Mouse (Mus musculus): ENCODE data around the gene Mob3c. TPM values are rescaled to one million over a fixed set of nuclear protein-coding genes. Genes with fewer than 3 reads are reported as not detected.

The Mob3c gene
- polyA plus RNA-seq, 1 experiment from 2014 or later: 15.7 TPM

DNA sequence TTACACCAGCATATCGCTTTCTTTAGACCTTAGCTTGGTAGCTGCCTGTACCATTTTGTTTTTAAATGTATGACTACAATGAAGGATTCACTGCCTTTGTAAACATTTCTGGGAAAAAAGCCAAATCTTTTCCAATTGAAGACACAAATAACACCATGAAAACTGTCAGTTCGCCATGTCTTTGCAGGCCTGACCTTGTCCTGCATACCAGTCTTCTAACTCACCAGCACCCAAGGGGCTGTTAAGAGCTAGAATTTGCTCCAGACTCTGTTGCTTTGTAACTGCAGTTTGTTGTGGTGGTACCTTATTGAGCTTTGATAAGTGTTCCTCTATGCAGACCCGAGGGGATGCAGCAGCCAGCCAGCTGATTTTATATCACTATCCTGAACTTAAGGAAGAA is 27.9 kb upstream of the Mob3c start:
- H3K27ac ChIP-seq (ENCODE audit: low read length): no peak overlapping the region
- peaks cover 6% of the 10 kb centered on the region; the same call in 1 of the 2 replicates for H3K36me3 ChIP-seq (ENCODE audit: control insufficient read depth, insufficient read depth, low read length)
- H3K4me2 ChIP-seq (ENCODE audit: low read depth, low read length): no peak overlapping the region
- no peak overlapping the region for H3K9ac ChIP-seq (ENCODE audit: low read depth, low read length)
- no peak overlapping the region for H3K4me3 ChIP-seq (ENCODE audit: low read length)
- WGBS: 75% methylated on average over 3 of the region's 3 CpGs
- no peaks in the 10 kb centered on the region for H3K9me3 ChIP-seq (ENCODE audit: control insufficient read depth, low read length)
- H3K4me1 ChIP-seq (ENCODE audit: control insufficient read depth, insufficient read depth, low read length): peaks cover 3% of the 10 kb centered on the region; the same call in 1 of the 2 replicates
- ATAC-seq: no peak
- H3K27me3 ChIP-seq (replicated peaks; ENCODE audit: control insufficient read depth, insufficient read depth, low read length): no peaks in the 10 kb centered on the region

DNA sequence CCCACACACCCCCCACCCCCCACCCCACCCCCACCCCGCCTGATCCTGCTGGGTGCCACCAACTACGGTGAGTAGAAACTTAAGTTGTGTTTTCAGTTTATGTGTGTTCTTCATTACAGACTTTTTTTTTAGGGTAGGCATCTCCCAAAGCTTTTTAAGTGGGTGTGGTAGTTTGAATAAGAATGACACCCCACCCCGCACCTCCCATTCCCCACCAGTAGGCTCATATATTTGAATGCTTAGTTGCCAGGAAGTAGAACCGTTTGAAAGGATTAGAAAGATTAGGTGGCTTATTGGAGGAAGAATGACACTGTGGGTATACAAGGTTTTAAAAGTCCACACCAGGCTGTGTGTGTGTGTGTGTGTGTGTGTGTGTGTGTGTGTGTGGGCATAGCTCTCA is 15.6 kb upstream of the Mob3c start:
- no peak for ATAC-seq
- H3K27ac ChIP-seq (ENCODE audit: low read length): no peak overlapping the region
- H3K4me3 ChIP-seq (ENCODE audit: low read length): no peak overlapping the region
- no peak overlapping the region for H3K9ac ChIP-seq (ENCODE audit: low read depth, low read length)
- no peaks in the 10 kb centered on the region for H3K27me3 ChIP-seq (replicated peaks; ENCODE audit: control insufficient read depth, insufficient read depth, low read length)
- no peaks in the 10 kb centered on the region for H3K9me3 ChIP-seq (ENCODE audit: control insufficient read depth, low read length)
- H3K36me3 ChIP-seq (ENCODE audit: control insufficient read depth, insufficient read depth, low read length): no peaks in the 10 kb centered on the region
- H3K4me2 ChIP-seq (ENCODE audit: low read depth, low read length): no peak overlapping the region
- WGBS: 84% methylated on average over 4 of the region's 4 CpGs
- no peaks in the 10 kb centered on the region for H3K4me1 ChIP-seq (ENCODE audit: control insufficient read depth, insufficient read depth, low read length)

GRCm38 (mm10) chr4:115815606-115816005 is 12.3 kb upstream of the Mob3c start:
- no peak for ATAC-seq
- Histone ChIP-seq H3K27me3 (replicated peaks; ENCODE audit: control insufficient read depth, insufficient read depth, low read length) (no peaks in the 10 kb centered on the region), H3K27ac (ENCODE audit: low read length) (no peak overlapping the region), H3K36me3 (ENCODE audit: control insufficient read depth, insufficient read depth, low read length) (no peaks in the 10 kb centered on the region), H3K4me3 (ENCODE audit: low read length) (no peak overlapping the region), H3K4me2 (ENCODE audit: low read depth, low read length) (no peak overlapping the region), H3K9me3 (ENCODE audit: control insufficient read depth, low read length) (no peaks in the 10 kb centered on the region), H3K9ac (ENCODE audit: low read depth, low read length) (no peak overlapping the region), H3K4me1 (ENCODE audit: control insufficient read depth, insufficient read depth, low read length) (no peaks in the 10 kb centered on the region)
- 89% methylated on average over 5 of the region's 5 CpGs for WGBS

GRCm38 (mm10) chr4:115820199-115820598 is 7.7 kb upstream of the Mob3c start:
- H3K4me1 ChIP-seq (ENCODE audit: control insufficient read depth, insufficient read depth, low read length): 0 out of 2 replicates have a peak, but pooled peaks cover 5% of the 10 kb centered on the region
- ATAC-seq: no peak
- H3K9ac ChIP-seq (ENCODE audit: low read depth, low read length): no peak overlapping the region
- H3K27me3 ChIP-seq (replicated peaks; ENCODE audit: control insufficient read depth, insufficient read depth, low read length): no peaks in the 10 kb centered on the region
- H3K36me3 ChIP-seq (ENCODE audit: control insufficient read depth, insufficient read depth, low read length): no peaks in the 10 kb centered on the region
- no peaks in the 10 kb centered on the region for H3K9me3 ChIP-seq (ENCODE audit: control insufficient read depth, low read length)
- 66% methylated on average over 3 of the region's 3 CpGs for WGBS
- no peak overlapping the region for H3K4me2 ChIP-seq (ENCODE audit: low read depth, low read length)
- H3K27ac ChIP-seq (ENCODE audit: low read length): no peak overlapping the region
- no peak overlapping the region for H3K4me3 ChIP-seq (ENCODE audit: low read length)

GRCm38 (mm10) chr4:115820944-115821343 is 6.9 kb upstream of the Mob3c start:
- Histone ChIP-seq H3K36me3 (ENCODE audit: control insufficient read depth, insufficient read depth, low read length) (no peaks in the 10 kb centered on the region), H3K9me3 (ENCODE audit: control insufficient read depth, low read length) (no peaks in the 10 kb centered on the region)

DNA sequence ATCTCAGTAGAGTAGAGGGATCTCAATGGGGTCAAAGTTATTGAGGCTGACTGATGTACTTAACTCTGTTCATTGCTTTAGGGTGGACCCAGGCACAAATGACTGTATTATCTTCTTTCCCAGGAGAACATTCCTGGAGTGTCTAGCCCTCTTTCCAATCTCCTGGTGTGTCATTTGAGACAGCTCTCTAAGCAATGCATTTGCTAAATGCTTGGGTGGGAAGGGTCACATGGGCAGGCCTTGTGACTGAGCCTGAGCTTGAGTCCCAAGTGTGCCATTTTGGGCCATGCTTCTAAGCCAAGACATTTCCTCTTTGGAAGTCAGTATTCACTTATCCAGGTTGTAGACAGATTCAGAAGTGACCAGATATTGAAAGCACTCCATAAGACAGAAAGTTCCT is 6.5 kb upstream of the Mob3c start:
- ATAC-seq: peak; percentile 5; the same call in 1 of the 2 replicates
- H3K4me1 ChIP-seq (ENCODE audit: control insufficient read depth, insufficient read depth, low read length): 0 out of 2 replicates have a peak, but pooled peaks cover 5% of the 10 kb centered on the region
- no peak overlapping the region for H3K4me3 ChIP-seq (ENCODE audit: low read length)
- H3K27ac ChIP-seq (ENCODE audit: low read length): no peak overlapping the region
- H3K9ac ChIP-seq (ENCODE audit: low read depth, low read length): no peak overlapping the region
- no peaks in the 10 kb centered on the region for H3K27me3 ChIP-seq (replicated peaks; ENCODE audit: control insufficient read depth, insufficient read depth, low read length)
- H3K4me2 ChIP-seq (ENCODE audit: low read depth, low read length): no peak overlapping the region
- H3K9me3 ChIP-seq (ENCODE audit: control insufficient read depth, low read length): no peaks in the 10 kb centered on the region
- no peaks in the 10 kb centered on the region for H3K36me3 ChIP-seq (ENCODE audit: control insufficient read depth, insufficient read depth, low read length)

More at GRCm38 (mm10) chr4:115820944-115821343, 6.9 kb upstream of the Mob3c start:
- Histone ChIP-seq H3K4me3 (ENCODE audit: low read length) (no peak overlapping the region), H3K9ac (ENCODE audit: low read depth, low read length) (no peak overlapping the region), H3K27ac (ENCODE audit: low read length) (no peak overlapping the region), H3K4me2 (ENCODE audit: low read depth, low read length) (no peak overlapping the region), H3K4me1 (ENCODE audit: control insufficient read depth, insufficient read depth, low read length) (0 out of 2 replicates have a peak, but pooled peaks cover 5% of the 10 kb centered on the region), H3K27me3 (replicated peaks; ENCODE audit: control insufficient read depth, insufficient read depth, low read length) (no peaks in the 10 kb centered on the region)
- WGBS: 64% methylated on average over 3 of the region's 3 CpGs
- no peak for ATAC-seq

- Histone ChIP-seq H3K4me2 (ENCODE audit: low read depth, low read length) (no peak overlapping the region), H3K27ac (ENCODE audit: low read length) (no peak overlapping the region), H3K36me3 (ENCODE audit: control insufficient read depth, insufficient read depth, low read length) (no peaks in the 10 kb centered on the region), H3K4me1 (ENCODE audit: control insufficient read depth, insufficient read depth, low read length) (0 out of 2 replicates have a peak, but pooled peaks cover 5% of the 10 kb centered on the region), H3K4me3 (ENCODE audit: low read length) (no peak overlapping the region), H3K9me3 (ENCODE audit: control insufficient read depth, low read length) (no peaks in the 10 kb centered on the region), H3K27me3 (replicated peaks; ENCODE audit: control insufficient read depth, insufficient read depth, low read length) (no peaks in the 10 kb centered on the region), H3K9ac (ENCODE audit: low read depth, low read length) (no peak overlapping the region)
- WGBS: 67% methylated on average over 3 of the region's 3 CpGs
- peak; percentile 38 for ATAC-seq
These were observed 6.0 kb upstream of the Mob3c start for GRCm38 (mm10) chr4:115821928-115822327.

- H3K27me3 ChIP-seq (replicated peaks; ENCODE audit: control insufficient read depth, insufficient read depth, low read length): no peaks in the 10 kb centered on the region
- no peak overlapping the region for H3K27ac ChIP-seq (ENCODE audit: low read length)
- H3K4me2 ChIP-seq (ENCODE audit: low read depth, low read length): no peak overlapping the region
- no peaks in the 10 kb centered on the region for H3K36me3 ChIP-seq (ENCODE audit: control insufficient read depth, insufficient read depth, low read length)
- no peak overlapping the region for H3K4me3 ChIP-seq (ENCODE audit: low read length)
- no peak overlapping the region for H3K9ac ChIP-seq (ENCODE audit: low read depth, low read length)
- H3K9me3 ChIP-seq (ENCODE audit: control insufficient read depth, low read length): no peaks in the 10 kb centered on the region
- 74% methylated on average over 2 of the region's 2 CpGs for WGBS
- no peak for ATAC-seq
- H3K4me1 ChIP-seq (ENCODE audit: control insufficient read depth, insufficient read depth, low read length): peaks cover 17% of the 10 kb centered on the region
These were observed 3.7 kb upstream of the Mob3c start for GRCm38 (mm10) chr4:115824178-115824577.

DNA sequence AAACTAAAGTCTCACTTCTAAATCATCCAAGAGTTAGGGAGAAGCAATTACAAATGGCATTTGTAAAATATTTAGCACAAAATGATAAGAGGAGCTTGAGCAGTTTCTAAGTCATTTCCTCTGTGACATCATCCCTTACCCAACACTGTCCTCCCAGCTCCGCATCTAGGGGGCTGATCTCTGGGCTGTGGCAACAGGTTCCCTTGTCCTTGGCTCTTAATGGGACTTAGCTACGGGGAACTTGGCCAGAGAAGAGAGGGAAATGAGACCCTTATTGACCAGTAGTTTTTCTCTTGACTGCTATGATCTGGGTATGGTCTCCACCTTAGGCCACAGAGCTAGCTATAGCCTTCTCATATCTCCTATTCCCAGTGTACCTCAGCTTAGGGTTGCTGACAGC is 2.6 kb upstream of the Mob3c start:
- Histone ChIP-seq H3K9ac (ENCODE audit: low read depth, low read length) (no peak overlapping the region), H3K4me2 (ENCODE audit: low read depth, low read length) (no peak overlapping the region), H3K4me3 (ENCODE audit: low read length) (no peak overlapping the region), H3K27ac (ENCODE audit: low read length) (no peak overlapping the region), H3K36me3 (ENCODE audit: control insufficient read depth, insufficient read depth, low read length) (no peaks in the 10 kb centered on the region), H3K4me1 (ENCODE audit: control insufficient read depth, insufficient read depth, low read length) (peaks cover 23% of the 10 kb centered on the region), H3K9me3 (ENCODE audit: control insufficient read depth, low read length) (no peaks in the 10 kb centered on the region), H3K27me3 (replicated peaks; ENCODE audit: control insufficient read depth, insufficient read depth, low read length) (no peaks in the 10 kb centered on the region)
- ATAC-seq: no peak
- 77% methylated on average over 2 of the region's 2 CpGs for WGBS

- no peaks in the 10 kb centered on the region for H3K36me3 ChIP-seq (ENCODE audit: control insufficient read depth, insufficient read depth, low read length)
- no peak overlapping the region for H3K27ac ChIP-seq (ENCODE audit: low read length)
- ATAC-seq: no peak
- no peaks in the 10 kb centered on the region for H3K9me3 ChIP-seq (ENCODE audit: control insufficient read depth, low read length)
- peaks cover 23% of the 10 kb centered on the region for H3K4me1 ChIP-seq (ENCODE audit: control insufficient read depth, insufficient read depth, low read length)
- H3K27me3 ChIP-seq (replicated peaks; ENCODE audit: control insufficient read depth, insufficient read depth, low read length): no peaks in the 10 kb centered on the region
- peak overlapping the region; percentile 79; the same call in 1 of the 2 replicates for H3K4me2 ChIP-seq (ENCODE audit: low read depth, low read length)
- 73% methylated on average over 3 of the region's 3 CpGs for WGBS
- no peak overlapping the region for H3K4me3 ChIP-seq (ENCODE audit: low read length)
- H3K9ac ChIP-seq (ENCODE audit: low read depth, low read length): no peak overlapping the region
These were observed 826 bp upstream of the Mob3c start for GRCm38 (mm10) chr4:115827066-115827465.

Measured in intestine, embryonic 16.5 days (tissue).